Mouse (Mus musculus) lung, postnatal 36 days (tissue): ENCODE measurements around the gene Zdhhc18.

Experiments
- DNase-seq: peaks from one replicate; pipeline ENCODE4 v3.0.0; 2022; ENCODE audit warnings: mixed read lengths

Zdhhc18 gene

DNA sequence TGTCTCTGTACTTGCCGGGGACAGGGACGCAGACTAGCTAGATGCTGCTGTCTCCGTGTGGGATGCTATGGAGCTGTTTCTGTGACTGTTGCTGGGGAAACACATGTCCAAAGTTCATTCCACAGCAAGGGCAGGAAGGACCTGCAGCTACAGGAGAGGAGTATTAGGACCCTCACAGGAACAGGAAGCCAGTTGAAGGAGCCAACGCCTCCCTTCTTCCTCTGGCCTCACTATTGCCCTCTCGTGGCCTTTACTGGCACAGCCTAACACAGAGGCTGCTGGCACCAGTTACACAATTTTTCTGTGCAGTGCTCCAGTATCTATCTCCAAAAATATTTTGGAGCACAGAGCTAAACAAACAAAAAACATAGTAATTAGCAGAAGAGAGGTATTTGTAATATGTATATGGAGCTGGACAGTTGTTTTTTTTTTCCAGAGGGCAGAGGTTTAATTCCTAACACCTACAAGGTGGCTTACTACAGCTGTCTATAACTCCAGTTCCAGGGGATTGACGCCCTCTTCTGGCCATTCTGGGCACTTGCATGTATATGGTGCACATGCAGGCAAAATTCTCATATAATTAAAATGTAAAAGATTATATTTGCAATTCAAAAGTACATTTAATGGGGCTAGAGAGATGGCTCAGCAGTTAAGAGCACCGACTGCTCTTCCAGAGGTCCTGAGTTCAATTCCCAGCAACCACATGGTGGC, at the start of gene Zdhhc18:
Gene Zdhhc18 (minus strand): TSS at position 166 of the 711 bp plus-strand sequence.
- peak; percentile 94 for DNase-seq

DNA sequence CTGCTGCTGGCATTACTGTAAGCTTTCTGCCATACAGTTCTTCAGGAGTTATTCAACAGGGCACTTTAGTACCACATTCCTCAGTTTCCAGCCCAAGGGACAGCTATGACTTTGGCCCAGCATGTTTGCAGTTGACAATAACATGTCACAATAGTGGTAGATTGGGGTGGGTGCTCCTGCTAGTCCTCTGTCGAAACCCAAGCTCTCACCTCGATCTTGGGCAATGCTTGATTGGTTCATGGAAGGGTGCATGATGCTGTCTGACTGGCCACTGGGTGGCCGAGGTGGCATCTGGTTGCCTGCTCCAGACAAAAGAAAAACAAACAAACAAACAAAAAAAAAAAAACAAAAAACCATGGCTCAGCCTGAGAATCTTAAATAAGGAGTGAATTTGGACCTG, 45.4 kb upstream of the Zdhhc18 start:
- no peak for DNase-seq

DNA sequence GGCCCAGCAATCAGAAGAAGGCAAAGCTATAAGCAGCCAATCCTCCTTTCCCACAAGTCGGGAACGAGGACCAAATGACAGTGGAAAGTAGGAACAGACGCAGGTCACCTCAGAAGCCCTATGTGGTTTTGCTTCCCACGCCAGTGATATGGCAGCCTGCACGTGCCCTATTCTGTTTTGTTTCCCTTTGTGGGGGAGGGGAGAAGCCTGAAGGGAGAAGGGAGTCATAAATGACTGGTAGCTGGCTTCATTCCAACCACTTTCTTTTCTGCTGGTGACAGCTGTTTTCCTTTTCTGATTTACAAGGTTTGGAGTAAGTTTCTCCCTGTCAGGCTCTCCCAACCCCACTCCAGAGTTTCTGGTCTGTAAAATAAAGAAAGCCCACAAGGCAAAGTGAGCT, 40.3 kb upstream of the Zdhhc18 start:
- peak; percentile 56 for DNase-seq

DNA sequence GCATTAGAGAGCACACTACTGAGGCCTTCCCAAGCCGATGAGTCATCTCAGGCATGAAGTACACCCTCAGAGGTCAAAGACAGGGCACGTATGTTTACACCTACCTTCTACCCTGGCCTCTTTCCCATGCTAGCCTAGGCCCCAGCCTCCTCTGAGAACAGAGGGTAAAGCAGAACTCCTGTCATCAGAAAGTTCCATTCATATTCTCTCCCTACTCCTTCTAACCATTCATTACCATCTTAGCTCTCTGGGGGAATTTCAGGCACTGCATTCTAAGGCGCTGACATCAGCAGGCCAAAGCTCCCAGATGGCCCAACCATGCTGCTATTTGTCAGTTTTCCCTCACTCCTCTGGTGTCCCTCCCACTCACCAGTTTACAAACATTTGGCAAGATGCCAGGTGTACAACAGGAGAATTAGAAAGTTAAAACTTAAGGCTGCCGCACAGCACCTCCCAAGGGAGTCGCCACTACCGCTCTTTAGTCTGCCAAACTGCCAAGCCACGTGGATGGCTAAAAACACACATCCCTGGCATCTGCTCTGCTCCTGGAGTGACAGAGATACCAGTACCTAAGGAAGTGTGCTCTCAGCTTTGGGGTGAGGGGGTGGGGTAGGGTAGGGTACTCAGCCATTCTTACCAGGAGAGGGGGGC, 38.6 kb upstream of the Zdhhc18 start:
- peak; percentile 66 for DNase-seq

DNA sequence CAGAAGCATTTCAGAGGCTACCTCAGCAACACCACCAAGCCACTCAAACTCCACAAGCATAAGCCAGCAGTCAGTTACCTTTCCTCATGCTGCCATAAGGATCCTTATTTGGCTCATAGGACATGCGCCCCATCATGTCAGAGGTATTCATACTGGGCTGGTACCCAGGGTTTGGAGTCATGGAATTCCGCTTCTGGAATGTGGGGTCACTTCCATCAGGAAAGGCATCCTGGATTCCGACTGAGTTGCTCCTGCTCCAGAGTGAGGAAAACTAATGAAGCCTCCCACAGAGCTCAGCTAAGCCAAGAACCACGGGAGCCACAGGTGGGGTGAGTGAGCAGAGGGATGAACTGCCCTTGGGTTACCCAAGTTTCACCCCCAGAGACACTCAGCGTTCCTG, 37.2 kb upstream of the Zdhhc18 start:
- DNase-seq, result no peak

DNA sequence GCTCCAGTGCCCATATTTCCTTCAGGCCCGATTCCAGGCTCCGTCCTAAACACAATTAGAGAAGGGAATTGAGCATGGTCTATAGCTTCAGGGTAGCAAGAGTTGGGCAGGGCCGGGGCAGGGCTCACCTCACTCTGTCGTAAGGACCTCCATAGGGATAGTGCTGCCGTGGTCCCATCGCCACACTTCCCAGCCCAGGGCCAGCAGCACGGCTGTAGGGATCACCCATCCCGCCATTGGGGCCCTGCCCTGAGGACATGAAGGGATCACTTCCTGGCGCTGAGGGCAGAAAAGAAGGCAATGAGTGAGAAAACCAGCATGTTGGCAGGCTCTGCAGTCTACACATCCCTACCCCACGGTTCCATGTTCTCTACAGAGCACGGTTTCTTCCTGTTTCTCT, 36.6 kb upstream of the Zdhhc18 start:
- no peak for DNase-seq

DNA sequence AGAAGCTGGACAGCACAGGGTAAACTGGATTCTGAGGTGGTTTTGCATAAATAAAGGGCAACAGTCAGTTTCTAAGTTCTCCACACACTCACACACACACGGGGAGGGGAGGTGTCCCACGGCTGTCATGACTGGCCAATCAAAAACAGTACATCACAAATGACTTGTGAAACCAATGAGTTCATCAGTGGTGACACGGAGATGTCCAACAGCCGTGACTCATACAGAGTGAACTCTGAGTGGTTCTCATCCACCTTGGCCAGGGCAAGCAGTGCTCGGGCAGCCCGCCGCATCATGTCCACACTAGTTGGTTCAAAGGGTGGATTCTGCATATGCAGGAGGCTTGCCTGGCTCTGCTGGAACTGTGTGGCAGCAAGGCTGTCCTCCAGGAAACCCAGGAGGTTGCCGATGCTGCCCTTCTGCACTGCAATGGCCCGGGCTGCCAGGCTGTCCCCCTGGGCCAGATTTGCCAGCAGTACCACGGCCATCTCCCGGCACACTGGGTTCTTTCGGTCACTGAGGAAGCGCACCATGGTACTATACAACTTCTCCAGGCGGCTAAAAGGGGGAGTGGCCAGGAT, 30.3 kb upstream of the Zdhhc18 start:
- no peak for DNase-seq

DNA sequence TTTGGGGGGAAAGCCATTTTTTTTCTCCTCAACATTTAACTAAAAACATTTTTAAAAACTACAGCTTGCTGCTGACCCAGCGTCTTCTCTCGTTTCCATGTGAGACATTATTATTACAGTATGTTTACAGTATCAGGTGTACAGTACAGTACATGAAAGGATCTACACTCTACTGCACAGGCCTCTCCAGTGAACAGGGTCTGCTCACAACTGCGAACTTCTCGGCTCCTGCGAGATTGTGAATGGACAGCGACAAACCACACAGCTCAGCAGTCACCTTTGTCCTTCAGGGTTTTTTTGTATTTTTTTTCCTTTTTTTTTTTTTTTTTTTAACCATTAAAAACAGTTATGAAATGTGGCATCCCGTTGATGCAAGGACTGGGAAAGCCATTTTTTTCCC, 29.7 kb upstream of the Zdhhc18 start:
- no peak for DNase-seq

DNA sequence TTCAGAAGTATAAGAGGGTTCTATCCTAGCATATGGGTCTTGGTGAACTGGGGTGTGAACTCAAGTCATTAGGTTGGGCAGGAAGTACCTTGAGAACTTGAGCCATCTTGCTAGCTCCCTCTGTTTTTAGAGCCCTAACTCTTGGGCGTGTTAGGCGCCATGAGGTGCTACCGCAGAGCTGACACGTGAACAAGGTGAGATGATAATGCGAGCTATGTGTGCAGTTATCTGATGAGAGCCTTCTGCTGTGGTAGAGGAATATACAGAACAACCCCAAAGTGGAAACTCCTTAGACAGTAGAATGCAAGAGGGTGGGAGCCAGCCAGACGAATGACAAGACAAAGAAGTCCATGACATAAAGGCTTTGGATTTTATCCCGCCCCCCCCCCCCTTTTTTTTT, 27.3 kb upstream of the Zdhhc18 start:
- no peak for DNase-seq

DNA sequence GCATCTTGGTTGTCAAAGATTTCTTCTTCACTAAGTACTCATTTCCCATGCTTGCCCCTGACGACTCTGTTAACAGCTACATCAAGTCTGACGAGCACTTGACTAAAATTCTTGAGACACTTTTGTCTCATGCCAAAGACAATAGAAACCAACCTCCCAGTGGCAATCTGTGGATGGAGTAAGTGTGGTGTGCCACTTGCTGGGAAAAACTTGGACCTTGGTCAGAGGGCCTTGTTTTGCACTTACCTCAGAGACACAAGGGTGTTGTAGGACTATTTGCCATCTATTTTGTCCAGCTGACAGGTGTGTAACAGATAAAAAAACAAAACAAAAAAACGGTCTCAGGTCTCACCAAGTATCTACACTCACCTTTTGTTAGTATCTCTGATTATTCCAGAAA, 26.2 kb upstream of the Zdhhc18 start:
- DNase-seq, result peak; percentile 33

DNA sequence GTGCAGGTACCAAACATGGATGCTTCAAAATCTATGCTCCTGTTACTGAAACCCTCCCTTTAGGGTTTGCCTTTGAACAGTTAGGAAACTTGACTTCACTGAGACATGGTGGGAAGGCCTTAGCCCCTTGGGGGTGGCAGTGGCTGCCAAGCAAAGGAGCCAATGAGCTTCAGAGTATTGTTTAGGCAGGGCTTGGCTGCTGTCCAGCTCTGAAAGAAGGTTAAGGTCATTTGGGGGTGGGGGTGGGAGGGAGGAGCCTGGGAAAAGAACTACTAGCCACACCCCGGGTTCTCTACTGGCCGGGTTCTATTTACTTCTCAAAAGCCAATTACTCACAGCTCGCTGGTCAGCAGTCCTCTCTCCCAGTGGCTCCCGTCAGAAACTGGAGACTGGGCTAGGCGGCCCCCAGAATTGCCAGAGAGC, 25.7 kb upstream of the Zdhhc18 start:
- peak; percentile 87 for DNase-seq

DNA sequence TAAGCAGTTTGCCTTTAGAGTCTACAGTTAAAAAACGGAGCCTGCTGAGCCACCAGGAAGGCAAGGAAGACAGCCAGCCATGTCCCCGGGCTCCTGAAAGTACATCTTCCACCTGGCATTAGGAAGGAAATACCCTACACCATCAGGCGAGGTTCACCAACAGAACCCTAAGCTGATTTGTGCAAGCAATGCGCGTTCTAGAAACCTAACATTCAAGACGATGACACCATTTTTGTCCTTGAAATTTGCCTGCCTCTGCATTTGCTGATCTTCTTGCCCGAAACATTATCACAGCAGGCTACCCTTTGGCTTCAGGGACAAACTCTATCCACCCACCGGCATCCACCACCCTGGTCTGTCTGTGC, 24.4 kb upstream of the Zdhhc18 start:
- no peak for DNase-seq

DNA sequence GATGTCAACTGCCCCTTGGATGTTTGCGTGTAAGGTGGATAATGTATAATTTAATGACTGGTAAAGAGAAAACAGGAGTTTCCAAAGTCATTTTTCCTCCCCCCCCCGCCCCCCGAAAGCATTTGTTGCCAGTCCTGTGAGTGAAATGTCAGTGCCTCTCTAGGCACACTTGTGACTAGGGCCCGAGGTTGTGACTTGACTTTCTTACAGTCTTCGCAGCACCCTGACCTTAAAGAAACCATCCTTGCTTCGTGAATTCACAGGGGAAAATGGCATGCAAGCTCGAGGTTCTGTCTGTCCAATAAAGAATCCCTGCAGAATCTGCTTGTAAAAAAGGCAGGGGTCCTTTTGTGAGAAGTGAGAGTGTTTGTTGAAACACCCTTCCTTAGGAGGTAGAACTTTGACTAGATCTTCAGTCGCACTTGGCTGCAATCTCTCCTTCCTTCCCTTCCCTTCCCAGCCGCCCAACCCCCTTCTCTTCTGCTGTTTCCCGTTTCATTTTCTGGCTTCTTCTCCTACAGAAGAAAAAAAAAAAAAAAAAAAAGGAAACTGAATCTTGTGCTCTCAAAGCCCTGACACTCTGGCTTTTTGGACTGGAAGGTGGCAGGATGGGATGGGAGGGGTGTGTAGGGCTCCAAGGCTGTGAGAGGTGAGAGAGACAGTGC, 23.8 kb upstream of the Zdhhc18 start:
- peak; percentile 80 for DNase-seq

DNA sequence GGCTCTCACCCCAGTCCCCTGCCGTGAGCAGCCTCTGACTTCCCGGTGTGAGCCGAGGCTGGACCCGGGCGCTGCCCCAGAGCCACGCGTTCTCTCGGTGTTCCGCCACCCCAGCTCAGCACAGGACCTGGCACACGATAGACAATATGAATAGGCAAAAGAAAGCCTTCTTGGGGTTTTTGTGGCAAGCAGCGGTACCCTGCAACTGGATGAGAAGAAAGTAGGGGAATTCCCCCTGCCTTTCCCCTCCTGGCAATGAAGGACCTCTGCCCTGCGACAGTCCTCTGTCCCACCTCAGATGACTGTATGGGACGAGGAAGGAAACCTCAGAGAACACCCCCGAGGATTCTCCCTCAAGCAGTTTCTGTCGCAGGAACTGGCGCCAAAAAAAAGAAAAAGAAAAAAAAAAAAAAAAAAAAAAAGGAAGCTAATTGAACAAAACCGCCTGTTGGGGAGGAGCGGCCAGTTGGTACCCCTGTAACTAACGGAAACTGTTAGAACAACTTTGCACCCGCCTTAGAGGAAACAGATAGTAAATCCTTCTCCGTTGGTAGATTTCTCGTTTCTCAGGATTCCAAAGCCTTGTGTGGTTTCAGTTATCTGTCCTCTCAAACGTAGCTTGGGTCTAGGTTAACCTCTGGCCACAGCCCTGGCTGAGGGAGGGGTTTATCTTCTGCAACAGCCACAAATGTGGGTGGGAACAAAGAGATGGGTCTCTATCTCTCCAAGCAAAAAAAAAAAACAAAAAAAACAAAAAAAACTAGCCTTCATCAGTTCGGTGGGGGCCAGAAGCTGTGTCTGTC, 23.1 kb upstream of the Zdhhc18 start:
- peak; percentile 75 for DNase-seq

DNA sequence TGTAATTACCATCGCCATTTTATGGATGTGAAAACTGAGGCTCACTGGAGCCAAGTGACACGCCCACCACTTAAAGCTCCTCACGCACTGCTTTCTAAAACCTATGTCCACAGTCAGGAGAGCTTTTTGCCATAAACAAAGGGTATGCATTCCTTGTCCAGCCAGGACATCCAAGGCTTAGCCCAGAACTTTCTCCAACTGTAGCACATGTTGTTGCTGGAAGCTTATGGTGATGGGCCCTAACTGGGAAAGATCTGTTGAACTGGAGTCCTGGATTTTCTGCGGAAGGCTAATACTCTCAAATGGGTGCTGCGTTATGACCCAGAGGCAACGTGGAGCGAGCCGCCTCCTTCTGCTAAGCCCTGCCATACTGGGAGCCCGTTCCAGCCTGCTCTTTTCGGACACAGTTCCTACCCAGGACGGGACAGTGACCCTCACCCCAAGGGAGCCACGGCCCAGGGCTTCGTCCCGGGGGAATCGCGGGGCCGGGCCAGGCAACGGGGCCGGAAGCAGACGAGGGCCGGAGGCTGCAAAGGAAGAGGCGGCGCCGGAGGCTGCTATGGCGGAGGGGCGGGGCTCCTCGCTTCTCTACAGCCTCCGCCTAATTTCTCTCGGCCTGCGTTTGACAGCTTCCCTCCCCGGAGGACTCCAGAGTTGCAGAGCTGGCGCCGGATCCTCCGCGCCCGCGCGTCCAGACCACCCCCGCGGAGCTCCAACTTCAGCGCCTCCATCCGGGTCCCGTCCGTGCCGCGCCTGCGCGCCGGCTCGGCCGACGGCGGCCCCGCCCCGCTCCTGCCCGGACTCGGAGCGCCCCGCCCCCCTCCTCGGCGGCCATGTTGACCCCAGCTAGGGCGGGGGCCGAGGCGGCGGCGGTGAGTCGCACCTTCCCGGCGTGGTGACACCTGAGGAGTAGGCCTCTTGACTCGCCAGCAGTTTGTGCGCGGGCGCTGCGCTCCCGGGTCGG, 22.2 kb upstream of the Zdhhc18 start, which contains the start of gene Pigv:
Gene Pigv (minus strand): TSS at position 767 of the 964 bp plus-strand sequence.
- DNase-seq, result peak; percentile 93

DNA sequence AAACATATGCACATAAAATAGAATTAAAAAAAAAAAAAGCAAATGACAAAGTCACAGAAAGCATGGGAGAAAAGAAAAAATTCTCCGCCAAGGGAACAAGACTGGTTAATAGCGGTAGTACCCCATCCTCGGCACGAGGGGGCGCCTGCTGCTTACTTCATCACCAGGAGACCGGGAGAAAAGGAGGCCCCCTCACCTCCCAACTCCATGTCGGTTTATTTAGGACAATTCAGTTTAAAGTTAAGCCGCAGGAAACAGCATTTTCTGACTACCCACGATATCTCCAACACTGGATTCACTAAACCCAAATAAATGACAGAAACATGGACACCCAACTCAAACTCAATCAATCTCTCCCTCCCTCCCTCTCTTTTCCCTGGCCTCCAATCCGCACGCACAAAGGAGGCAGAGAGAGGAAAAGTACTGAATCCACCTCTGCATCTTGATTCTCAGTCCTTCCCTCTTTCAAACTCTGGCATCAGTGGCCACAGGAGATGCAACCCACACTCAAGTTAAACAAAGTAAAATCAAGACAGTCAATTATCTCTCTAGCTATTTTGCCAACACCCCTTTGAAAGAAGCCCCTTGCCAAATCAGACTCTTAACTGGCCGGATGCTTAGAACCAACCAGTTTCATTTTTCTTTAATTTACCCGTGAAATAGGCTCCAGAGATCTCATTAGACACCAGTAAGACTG, 21.4 kb upstream of the Zdhhc18 start:
- peak; percentile 93 for DNase-seq

DNA sequence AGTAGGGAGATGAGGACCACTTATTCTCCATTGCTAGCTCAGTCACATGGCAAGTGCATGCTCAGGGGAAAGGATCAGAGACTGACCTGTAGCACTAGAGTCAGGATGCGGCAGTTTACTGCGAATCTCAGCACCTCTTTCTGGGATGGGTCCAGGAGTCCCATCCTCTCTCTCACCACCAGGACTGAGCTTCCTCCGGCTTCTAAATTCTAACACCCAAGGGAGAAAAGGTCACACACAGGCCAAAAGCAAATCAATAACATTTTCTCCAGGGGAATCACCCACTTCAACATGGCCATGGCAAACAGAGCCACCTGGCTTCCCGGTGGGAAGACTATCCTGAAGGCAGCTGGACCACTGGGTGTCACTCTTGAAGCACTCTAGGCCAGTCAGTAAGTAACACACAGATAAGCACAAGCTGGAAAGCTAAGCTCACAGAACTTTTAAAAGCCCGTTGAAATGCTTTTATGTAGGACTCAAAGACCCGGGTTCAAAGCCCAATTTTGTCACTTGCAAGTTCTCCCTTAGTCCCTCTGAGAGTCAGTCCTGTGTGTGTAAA, 19.8 kb upstream of the Zdhhc18 start:
- DNase-seq, result peak; percentile 50

DNA sequence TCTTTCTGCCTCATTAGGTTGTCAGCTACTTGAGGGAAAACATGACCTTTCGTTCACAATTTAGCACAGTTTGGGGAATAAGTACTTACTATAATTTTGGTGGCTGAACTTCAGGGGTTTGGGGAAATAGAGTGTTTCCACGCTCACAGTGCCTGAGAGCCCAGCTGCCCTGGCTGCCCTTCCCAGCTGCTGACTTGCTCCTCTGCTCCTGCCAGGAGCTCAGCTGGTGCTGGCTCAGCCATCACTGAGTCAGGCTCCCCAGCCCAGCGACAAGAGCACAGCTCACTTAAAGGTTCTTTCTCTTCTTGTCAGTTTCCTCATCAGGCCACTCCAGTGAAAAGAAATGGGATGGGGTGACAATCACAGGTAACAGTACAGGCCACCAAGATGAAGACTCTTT, 18.6 kb upstream of the Zdhhc18 start:
- DNase-seq, result no peak

DNA sequence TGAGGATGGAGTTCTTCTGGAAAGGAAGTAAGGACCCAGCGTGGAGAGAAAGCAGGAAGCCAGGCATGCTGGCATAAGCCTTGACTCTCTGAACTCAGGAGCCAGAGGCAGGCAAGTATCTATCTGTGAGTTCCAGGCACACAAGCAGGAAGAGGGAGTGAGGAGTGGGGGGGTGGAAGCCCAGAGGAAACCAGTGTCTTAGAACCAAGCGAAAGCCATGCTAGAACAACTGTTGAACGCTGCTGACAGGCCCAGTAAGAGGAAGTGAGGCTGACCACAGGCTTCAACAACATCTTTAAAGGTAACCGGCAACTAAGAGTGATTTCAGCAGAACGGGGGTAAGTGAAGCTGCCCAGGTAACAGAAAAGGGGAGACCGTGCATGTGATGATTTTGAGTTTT, 16.2 kb upstream of the Zdhhc18 start:
- peak; percentile 68 for DNase-seq

DNA sequence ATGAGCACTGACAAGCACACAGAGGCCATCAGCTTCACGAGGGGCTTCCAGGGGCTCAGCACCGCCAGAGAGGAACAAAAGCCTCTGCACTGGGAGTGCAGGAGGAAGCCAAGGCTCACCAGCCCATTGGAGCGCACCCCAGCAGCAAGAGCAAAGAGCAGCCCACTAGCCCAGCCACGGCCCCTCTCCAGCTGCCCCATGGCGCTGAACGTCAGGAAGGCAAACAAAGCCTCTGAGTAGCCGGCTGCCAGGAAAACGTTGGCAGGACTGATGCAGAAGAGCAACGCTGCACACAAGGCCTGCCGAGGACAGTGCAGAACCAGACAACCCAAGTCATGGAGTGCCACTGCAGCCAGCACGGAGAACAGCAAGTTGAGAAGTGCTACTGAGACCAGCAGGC, 15.2 kb upstream of the Zdhhc18 start:
- DNase-seq, result no peak

DNA sequence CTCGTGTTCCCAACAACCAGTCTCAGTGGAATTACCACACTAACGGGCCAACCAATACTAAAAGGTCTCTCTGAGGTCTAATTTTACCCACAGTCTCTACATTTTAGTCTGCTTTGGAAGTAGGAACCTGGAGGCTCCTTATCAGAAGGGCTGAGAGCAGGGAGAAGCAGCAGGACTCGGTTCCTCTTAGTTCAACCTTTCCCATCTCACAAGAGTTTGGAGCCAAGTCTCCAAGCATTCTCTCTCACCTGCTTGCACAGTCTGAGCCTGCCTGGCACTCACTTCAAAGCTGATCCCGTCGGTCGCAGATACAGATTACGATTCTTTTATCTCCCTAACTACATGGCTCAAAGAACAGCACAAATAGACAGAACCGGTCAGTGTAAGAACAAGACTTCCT, 13.0 kb upstream of the Zdhhc18 start:
- DNase-seq, result no peak
